Mouse (Mus musculus) liver, embryonic 16.5 days (tissue): Measurements from ENCODE around the gene Tmem185b. TPM values are rescaled to one million over a fixed set of nuclear protein-coding genes. Genes with fewer than 3 reads are reported as not detected.

ENCODE experiments used
- ATAC-seq: fragments of 200-750 bp; cut with Nextera tagmentation; 2 replicates; pipeline ENCODE4 v1.8.0; 2017; ENCODE audit warnings: low read depth, mild to moderate bottlenecking, moderate number of reproducible peaks, moderate library complexity
- H3K27ac ChIP-seq: fragments of 300-500 bp; sonication (generic); 2 replicates; pipeline ENCODE4 v1.5.1; 2014; ENCODE audit warnings: mild to moderate bottlenecking, low read length
- H3K27me3 ChIP-seq: fragments of 300-500 bp; sonication (generic); 2 replicates; pipeline ENCODE4 v1.6.1; 2014; ENCODE audit warnings: low read depth, low read length, mixed read lengths; ENCODE audit not compliant: control insufficient read depth, insufficient read depth
- H3K36me3 ChIP-seq: fragments of 300-500 bp; sonication (generic); 2 replicates; pipeline ENCODE4 v1.6.1; 2014; ENCODE audit warnings: mild to moderate bottlenecking; ENCODE audit not compliant: control insufficient read depth, insufficient read depth
- H3K4me1 ChIP-seq: fragments of 300-500 bp; sonication (generic); 2 replicates; pipeline ENCODE4 v1.6.1; 2014; ENCODE audit warnings: low read depth, low read length, mixed read lengths; ENCODE audit not compliant: control insufficient read depth
- H3K4me2 ChIP-seq: fragments of 300-500 bp; sonication (generic); 2 replicates; pipeline ENCODE4 v1.6.1; 2014; ENCODE audit warnings: low read depth, low read length, mixed read lengths
- H3K4me3 ChIP-seq: fragments of 300-500 bp; sonication (generic); 2 replicates; pipeline ENCODE4 v1.5.1; 2014; ENCODE audit warnings: low read depth, mild to moderate bottlenecking, low read length
- H3K9ac ChIP-seq: fragments of 300-500 bp; sonication (generic); 2 replicates; pipeline ENCODE4 v1.6.1; 2014; ENCODE audit warnings: low read depth, low read length
- H3K9me3 ChIP-seq: fragments of 300-500 bp; sonication (generic); replicated peaks from 2 replicates; pipeline ENCODE4 v1.6.1; 2016; ENCODE audit warnings: low read length; ENCODE audit not compliant: control insufficient read depth
- WGBS: fragments of 180-500 bp; shearing (Covaris S2); extraction: QIAGEN DNeasy Blood & Tissue Kit; methylation state at CpG from one replicate; pipeline ENCODE4 v1.1.7; 2014; ENCODE audit not compliant: insufficient replicate concordance; 5-methylcytosine and 5-hydroxymethylcytosine counted together
- polyA plus RNA-seq: library from polyadenylated mRNA; unstranded; fragments of >200 nt; fragmentation: Nextera tagmentation; extraction: Ambion mirVana; gene quantifications from 2 replicates; pipeline ENCODE4 v1.2.1, GENCODE M21; 2015

Tmem185b gene
- polyA plus RNA-seq, 1 experiment from 2014 or later, result 7.6 TPM

GRCm38 (mm10) chr1:119549327-119549689, 23.3 kb downstream of the Tmem185b start:
- no peak; the same call in 1 of the 2 replicates for ATAC-seq
- no peak overlapping the region for H3K4me3 ChIP-seq
- WGBS, result 71% methylated on average over 7 of the region's 7 CpGs

GRCm38 (mm10) chr1:119550064-119550463, 24.1 kb downstream of the Tmem185b start:
- Histone ChIP-seq H3K9me3 (no peaks in the 10 kb centered on the region), H3K9ac (no peak overlapping the region), H3K4me3 (no peak overlapping the region), H3K36me3 (no peaks in the 10 kb centered on the region), H3K4me2 (no peak overlapping the region), H3K27me3 (no peaks in the 10 kb centered on the region), H3K4me1 (no peaks in the 10 kb centered on the region; the same call in 1 of the 2 replicates), H3K27ac (no peak overlapping the region)
- WGBS, result 75% methylated on average over 2 of the region's 2 CpGs
- ATAC-seq, result no peak

More at GRCm38 (mm10) chr1:119549327-119549689, 23.3 kb downstream of the Tmem185b start:
- Histone ChIP-seq H3K27me3 (no peaks in the 10 kb centered on the region), H3K4me2 (no peak overlapping the region), H3K27ac (no peak overlapping the region), H3K4me1 (peaks cover 5% of the 10 kb centered on the region), H3K36me3 (no peaks in the 10 kb centered on the region), H3K9ac (no peak overlapping the region), H3K9me3 (no peaks in the 10 kb centered on the region)

GRCm38 (mm10) chr1:119551651-119552050, 25.7 kb downstream of the Tmem185b start:
- 79% methylated on average over 1 of the region's 1 CpGs for WGBS
- no peak overlapping the region for H3K4me3 ChIP-seq
- H3K4me1 ChIP-seq, result no peaks in the 10 kb centered on the region
- no peaks in the 10 kb centered on the region for H3K36me3 ChIP-seq
- H3K4me2 ChIP-seq, result no peak overlapping the region
- H3K27ac ChIP-seq, result no peak overlapping the region
- no peaks in the 10 kb centered on the region for H3K27me3 ChIP-seq
- no peak overlapping the region for H3K9ac ChIP-seq
- ATAC-seq, result peak; percentile 41; the same call in 1 of the 2 replicates
- H3K9me3 ChIP-seq, result no peaks in the 10 kb centered on the region

GRCm38 (mm10) chr1:119555651-119556050, 29.7 kb downstream of the Tmem185b start:
- no peaks in the 10 kb centered on the region for H3K27me3 ChIP-seq
- ATAC-seq, result no peak
- no peak overlapping the region for H3K4me2 ChIP-seq
- no peaks in the 10 kb centered on the region for H3K9me3 ChIP-seq
- H3K4me3 ChIP-seq, result no peak overlapping the region
- H3K4me1 ChIP-seq, result no peaks in the 10 kb centered on the region; the same call in 1 of the 2 replicates
- WGBS, result 53% methylated on average over 5 of the region's 5 CpGs
- H3K36me3 ChIP-seq, result no peaks in the 10 kb centered on the region
- H3K9ac ChIP-seq, result no peak overlapping the region
- no peak overlapping the region for H3K27ac ChIP-seq

GRCm38 (mm10) chr1:119557641-119558395, 31.9 kb downstream of the Tmem185b start:
- no peaks in the 10 kb centered on the region for H3K36me3 ChIP-seq
- no peaks in the 10 kb centered on the region for H3K27me3 ChIP-seq
- 66% methylated on average over 4 of the region's 4 CpGs for WGBS
- H3K4me3 ChIP-seq, result no peak overlapping the region
- peak; percentile 59 for ATAC-seq
- H3K27ac ChIP-seq, result peak overlapping the region; percentile 6
- H3K9me3 ChIP-seq, result no peaks in the 10 kb centered on the region
- no peak overlapping the region for H3K4me2 ChIP-seq
- no peak overlapping the region for H3K9ac ChIP-seq
- no peaks in the 10 kb centered on the region; the same call in 1 of the 2 replicates for H3K4me1 ChIP-seq

GRCm38 (mm10) chr1:119565531-119565930, 39.6 kb downstream of the Tmem185b start:
- Histone ChIP-seq H3K4me1 (peaks cover 5% of the 10 kb centered on the region; the same call in 1 of the 2 replicates), H3K27me3 (no peaks in the 10 kb centered on the region), H3K27ac (no peak overlapping the region), H3K4me2 (no peak overlapping the region), H3K36me3 (no peaks in the 10 kb centered on the region), H3K9ac (no peak overlapping the region), H3K4me3 (no peak overlapping the region), H3K9me3 (no peaks in the 10 kb centered on the region)
- ATAC-seq, result peak; percentile 78
- WGBS, result 66% methylated on average over 4 of the region's 4 CpGs

- Histone ChIP-seq H3K4me1 (peaks cover 5% of the 10 kb centered on the region; the same call in 1 of the 2 replicates), H3K9ac (no peak overlapping the region), H3K27ac (no peak overlapping the region), H3K9me3 (no peaks in the 10 kb centered on the region), H3K36me3 (no peaks in the 10 kb centered on the region), H3K4me2 (peak overlapping the region; percentile 18; the same call in 1 of the 2 replicates), H3K27me3 (no peaks in the 10 kb centered on the region), H3K4me3 (no peak overlapping the region)
- WGBS, result 16% methylated on average over 1 of the region's 1 CpGs
- peak; percentile 77 for ATAC-seq
These were observed 44.2 kb downstream of the Tmem185b start for GRCm38 (mm10) chr1:119570134-119570533.

Other genes with a start within 250 kb of the Tmem185b start
- gene Inhbb, start 103.9 kb upstream of the Tmem185b start, polyA plus RNA-seq, result 0.09 and 0.11 TPM in 2 replicates
- 38.0 and 40.5 TPM in 2 replicates for gene Ralb, start 21.4 kb upstream of the Tmem185b start, polyA plus RNA-seq
- 24.7 and 26.4 TPM in 2 replicates for gene Epb41l5, start 122.8 kb downstream of the Tmem185b start, polyA plus RNA-seq